Mouse (Mus musculus): ENCODE data around the gene Mup10.
"Not testable (repeated sequence)": the region's sequence is repeated elsewhere in the genome, so short reads cannot be mapped to it uniquely, and the experiment has no call there.

The Mup10 gene

DNA sequence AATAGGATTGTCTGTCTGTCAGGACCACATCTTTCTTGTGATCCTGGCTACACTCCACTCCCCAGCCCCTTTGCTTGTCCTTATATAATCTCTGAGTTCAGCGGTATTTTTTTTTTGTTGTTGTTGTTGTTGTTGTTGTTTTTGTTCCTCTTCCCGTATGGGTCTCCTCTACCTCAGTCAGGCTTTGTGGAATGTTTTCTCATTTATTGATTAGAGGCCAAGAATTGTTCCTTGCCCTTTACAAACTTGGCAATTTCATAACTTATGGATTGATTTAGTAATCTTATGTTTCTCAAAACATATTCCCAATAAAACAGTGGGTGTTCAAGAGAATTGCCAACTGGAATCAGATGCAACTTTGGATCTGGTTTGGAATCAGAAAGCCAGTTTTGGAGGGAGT, at the start of gene Mup10:
Gene Mup10 (minus strand): TSS at position 101 of the 400 bp plus-strand sequence.
- DNase-seq (ENCODE audit: low spot score in 2 of 2) = not testable (repeated sequence)

Measured in urinary bladder, postnatal 36 days (tissue).